Mouse (Mus musculus) cerebellum, adult 11-12 months (tissue): ENCODE results near the gene 6430531B16Rik.

Experiments used
- DNase-seq: peaks from one replicate; pipeline ENCODE4 v3.0.0; 2022

Gene 6430531B16Rik

GRCm38 (mm10) chr7:139970216-139970919 is 8.2 kb downstream of the 6430531B16Rik start:
- DNase-seq, result no peak

DNA sequence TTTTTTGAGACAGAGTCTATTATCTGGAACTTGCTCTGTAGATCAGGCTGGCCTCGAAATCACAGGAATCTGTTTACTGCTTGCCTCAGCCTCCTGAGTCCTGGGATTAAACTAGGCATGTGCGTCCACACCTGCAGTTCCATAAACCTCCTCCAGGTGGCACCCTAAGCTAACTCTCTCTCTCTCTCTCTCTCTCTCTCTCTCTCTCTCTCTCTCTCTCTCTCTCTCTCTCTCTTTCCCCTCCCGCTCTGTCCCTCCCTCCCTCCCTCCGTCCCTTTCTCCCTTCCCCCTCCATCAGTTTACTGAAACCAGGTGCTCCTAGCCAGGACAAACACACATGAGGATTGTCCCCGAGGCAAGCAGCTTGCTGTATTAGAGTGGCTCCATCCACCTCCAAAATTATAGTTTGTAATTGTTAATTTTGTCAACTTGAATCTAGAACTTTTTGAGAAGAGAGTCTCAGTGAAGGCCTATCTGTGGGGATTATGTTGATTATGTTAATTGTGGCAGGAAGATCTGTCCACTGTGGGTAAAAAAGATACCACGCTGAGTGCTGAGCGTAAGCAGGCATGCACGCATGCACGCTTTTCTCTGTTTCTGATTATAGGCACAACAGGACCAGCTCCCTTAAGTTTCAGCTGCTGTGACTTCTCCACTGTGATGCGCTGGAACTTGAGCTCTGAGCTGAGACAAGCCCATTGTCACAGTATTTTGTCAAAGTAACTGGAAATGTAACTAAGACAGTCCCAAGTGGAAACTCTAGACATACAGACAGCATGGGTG is 9.0 kb downstream of the 6430531B16Rik start:
- DNase-seq, result peak; percentile 68

DNA sequence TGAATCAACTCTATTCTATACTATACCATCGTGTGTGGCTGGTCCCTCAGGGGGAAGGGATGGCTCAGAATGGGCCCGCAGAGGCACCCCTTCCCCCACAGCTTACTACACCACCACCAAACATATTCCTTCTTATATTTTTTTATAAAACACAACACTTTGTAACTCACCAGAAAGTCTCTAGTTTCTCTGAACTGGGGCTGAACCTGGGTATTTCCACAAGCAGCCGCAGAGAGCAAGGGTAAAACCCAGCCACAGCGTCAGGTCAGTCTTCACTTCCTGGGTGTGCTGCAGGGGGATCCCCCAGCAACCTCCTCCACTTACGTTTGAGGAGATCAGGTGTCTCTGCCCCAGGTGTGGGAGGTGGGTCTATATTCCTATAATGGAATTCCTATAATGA is 10.1 kb downstream of the 6430531B16Rik start:
- no peak for DNase-seq

DNA sequence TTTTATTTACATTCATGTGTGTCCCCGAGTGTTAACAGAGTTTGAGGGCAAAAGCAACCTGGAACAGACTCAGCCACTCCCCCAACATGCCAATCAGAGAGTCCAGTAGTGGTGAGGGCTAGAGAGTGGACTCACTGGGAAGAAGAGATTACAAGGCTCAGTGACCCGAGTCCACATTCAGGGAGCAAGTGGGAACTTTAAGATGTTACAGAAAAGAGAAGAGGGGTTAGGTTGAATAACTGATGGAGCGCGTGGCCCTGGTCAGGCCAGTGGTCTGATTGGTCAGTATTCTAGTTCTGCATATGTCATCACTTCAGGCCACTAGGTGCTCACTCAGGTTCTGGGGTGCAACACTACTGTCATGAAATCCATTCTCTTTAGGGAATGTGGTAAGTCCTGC is 11.4 kb downstream of the 6430531B16Rik start:
- DNase-seq, result no peak

- no peak for DNase-seq
These were observed 14.7 kb downstream of the 6430531B16Rik start for GRCm38 (mm10) chr7:139963814-139964213.

DNA sequence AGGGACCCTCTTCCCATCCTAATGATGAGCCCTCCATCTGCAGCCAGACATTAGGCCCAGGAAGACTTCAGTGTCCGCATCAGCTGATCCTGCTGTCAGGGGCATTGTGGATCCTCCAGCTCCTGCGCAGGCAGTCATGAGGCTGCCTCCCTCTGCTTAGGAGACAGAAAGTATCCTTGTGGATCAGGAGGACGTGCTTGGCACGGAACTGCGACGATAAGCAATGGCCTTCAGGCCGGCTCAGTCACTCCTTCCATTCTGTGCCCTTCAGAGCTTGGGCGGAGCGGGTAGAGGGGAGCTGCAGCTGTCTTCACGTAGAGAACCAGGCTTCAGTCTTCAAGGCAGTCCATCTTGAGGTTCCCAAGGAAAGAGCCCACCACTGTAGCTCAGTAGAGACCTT is 17.4 kb downstream of the 6430531B16Rik start:
- DNase-seq, result no peak

DNA sequence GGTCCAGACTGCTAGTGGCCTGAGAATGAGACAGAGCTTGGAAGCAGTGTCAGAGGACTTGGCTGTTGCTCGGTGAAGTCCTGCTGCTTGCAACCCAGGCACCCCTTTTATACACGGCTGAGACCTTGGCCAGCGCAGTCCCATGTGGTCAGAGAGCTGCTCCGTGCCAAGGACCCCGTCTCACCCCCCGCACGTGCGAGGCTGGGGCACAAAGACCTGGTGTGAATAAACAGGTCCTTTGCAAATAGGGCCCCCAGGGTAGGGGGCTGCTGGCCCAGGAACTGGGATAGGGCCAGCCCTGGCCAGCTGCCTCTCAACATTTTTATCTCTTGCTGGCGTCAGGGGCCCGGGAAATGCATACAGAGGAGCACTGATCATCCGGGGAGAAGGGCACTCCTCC is 20.6 kb downstream of the 6430531B16Rik start:
- no peak for DNase-seq

- DNase-seq, result no peak
These were observed 21.1 kb downstream of the 6430531B16Rik start for GRCm38 (mm10) chr7:139957437-139957836.

DNA sequence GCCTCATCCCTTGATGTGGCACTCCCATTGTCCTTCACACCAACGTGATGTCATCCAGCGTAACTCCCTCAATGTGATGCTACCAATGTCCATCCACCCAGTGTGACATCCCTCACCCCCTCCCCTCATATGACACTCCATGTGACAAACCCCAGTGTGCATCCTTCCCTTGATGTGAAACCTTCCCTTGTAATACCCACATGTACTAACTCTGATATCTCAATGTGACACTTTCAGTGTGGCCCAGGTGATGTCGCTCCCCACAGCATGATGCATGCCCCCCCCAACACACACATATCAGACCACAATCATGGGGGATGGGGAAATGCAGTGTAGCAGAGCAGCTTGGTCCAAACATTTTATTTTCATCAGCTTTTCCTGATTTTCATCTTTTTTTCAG is 21.9 kb downstream of the 6430531B16Rik start:
- no peak for DNase-seq

DNA sequence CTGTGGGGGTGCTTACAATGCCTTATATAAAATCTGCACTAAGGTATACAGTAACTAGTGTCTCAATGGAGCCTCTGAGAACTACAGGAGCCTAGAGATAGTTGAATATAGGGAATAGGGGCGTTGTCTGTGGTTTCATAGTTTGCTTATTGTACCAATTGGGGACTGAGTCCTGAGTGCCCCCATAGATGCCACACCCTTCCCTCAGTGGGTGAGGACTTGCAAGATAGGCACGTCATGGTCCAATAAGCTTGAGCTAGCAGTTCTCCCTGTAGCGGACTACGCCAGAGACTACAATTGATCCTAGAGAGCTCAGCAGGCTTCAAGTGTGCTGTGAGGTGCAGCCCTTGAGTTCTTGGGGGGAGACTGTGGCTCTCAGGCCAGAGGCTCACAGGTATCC is 23.1 kb downstream of the 6430531B16Rik start:
- DNase-seq, result no peak

- no peak for DNase-seq
These were observed 26.4 kb downstream of the 6430531B16Rik start for GRCm38 (mm10) chr7:139951991-139952633.

DNA sequence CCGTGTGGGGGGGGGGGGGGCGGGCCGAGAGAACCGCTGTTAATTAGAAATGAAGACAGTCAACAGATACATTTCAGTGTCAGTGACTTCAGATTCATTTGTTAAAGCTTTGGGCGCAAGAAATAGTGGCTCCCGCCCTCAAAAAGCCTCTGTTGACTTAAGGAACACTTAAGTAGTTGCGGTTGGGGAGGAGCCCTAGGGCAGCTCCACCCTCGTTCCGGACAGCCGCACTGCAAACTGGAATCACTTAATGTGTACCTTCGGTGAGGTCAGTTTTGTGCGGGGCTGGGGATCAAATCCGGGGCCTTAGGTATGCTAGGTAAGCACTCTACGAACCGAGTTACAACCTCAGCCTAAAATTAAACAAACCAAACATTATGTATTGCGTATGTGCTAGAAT is 27.5 kb downstream of the 6430531B16Rik start:
- DNase-seq, result no peak

GRCm38 (mm10) chr7:139950283-139950971 is 28.1 kb downstream of the 6430531B16Rik start:
- no peak for DNase-seq

- no peak for DNase-seq
These were observed 28.7 kb downstream of the 6430531B16Rik start for GRCm38 (mm10) chr7:139949893-139950282.

GRCm38 (mm10) chr7:139946032-139946431 is 32.5 kb downstream of the 6430531B16Rik start:
- DNase-seq, result no peak

GRCm38 (mm10) chr7:139945516-139945915 is 33.0 kb downstream of the 6430531B16Rik start:
- DNase-seq, result no peak

DNA sequence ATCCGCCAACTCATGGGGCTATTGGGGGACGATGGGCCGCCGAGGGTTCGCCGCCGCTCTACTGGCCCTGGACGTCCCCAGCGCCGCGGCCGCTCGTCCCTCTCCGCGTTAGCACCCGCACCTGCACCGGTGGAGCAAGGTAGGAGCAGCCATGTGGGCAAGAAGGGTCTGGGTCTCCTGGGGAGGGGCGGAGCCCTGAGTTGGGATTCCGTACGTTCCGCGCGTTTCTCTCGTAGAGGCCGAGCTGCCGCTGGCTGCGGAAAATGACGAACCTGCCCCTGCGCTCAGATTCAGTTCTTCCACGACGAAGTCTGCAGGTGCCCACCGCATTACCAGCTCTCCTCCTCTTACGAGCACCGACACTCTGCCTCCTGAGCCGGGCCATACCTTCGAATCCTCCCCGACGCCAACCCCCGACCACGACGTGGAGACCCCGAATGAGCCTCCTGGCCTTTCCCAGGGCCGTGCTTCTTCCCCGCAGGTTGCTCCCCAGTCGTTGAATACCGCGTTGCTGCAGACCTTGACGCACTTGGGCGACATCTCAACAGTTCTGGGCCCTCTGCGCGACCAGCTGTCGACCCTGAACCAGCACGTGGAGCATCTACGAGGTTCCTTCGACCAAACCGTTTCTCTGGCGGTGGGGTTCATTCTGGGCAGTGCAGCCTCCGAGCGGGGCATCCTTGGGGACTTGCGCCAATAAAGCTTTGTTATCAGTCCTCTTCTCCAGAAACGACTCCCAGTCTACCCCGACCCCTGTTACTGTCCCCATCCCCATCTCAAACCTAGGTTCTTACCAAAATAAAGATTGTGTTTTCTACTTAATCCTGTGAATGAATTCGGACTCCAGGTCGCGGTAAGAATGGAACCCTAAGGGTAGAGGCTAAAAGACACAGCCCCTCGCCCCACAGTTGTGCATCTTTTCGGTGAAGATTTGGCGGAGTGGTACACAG is 34.0 kb downstream of the 6430531B16Rik start:
- no peak for DNase-seq

DNA sequence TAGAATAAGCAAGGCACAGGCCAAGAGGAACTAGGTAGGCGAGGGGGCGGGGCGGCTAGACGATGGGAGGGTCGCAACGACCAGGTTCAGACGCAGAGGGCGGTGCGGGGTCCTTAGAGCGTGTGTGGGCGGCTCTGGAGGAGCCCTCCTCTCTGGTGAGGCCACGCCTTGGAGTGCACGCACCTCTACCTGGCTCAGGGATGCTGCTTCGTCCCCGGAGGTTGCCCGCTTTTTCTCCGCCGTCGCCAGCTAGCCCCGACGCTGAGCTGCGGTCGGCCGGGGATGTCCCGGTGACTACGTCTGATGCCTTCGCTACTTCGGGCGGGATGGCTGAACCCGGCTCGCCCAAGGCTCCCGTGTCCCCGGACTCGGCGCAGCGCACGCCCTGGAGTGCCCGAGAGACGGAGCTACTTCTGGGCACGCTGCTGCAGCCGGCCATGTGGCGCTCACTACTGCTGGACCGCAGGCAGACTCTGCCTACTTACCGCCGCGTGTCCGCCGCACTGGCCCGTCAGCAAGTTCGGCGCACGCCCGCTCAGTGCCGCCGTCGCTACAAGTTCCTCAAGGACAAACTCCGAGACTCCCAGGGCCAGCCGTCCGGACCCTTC is 34.8 kb downstream of the 6430531B16Rik start, which contains the start of gene Utf1:
Utf1 (plus strand) TSS at position 116 of the 608 bp plus-strand sequence.
- no peak for DNase-seq

DNA sequence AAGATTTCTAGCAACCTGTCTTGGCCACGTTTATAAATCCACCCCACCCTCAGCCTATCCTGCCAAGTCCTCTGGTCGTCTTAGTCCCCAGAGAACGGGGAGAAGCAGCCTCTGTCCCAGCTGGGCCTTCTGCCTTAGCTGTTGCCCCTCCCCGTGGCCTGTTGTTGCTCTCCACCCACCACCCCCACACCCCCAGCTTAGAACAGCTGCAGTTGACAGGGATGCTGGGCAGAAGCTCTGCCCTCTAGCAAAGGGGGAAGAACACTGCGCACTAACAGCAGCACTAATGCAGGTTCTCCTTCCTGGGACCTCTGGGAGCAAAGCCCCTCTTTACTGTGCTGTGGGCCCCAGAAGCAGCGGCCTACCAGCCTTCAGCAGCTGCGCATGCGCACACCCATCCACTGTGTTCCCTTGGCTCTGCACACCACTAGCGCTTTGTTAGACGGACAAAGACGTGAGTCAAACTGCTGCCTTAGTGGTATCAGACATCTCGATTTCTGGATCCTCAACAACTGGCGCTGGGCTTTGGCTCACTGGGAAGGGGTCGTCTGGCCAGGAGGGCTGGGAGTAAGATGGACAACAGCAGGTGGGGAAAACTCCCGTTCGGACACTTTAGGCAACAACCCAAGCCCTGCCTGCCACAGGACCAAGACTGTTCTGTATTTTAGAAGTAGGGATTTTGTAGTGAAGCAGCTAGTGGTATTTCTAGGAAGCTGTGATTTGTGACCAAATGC is 37.9 kb downstream of the 6430531B16Rik start:
- DNase-seq, result no peak

DNA sequence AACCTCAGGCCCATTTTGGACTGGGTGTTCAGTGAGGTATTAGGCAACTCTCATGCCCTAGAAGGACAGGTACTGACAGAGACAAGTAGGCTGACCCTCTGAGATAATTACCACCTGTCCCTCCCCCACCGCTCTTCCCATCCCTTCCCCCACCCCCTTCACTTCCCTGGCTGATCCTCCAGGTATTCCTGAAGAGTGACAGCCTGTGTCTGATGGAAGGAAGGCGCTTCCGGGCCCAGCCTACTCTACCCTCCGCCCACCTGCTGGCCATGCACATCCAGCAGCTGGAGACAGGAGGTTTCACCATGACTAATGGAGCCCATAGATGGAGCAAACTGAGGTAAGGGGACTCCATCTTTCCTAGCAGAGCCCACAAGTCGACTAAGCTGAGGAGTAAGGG is 40.7 kb downstream of the 6430531B16Rik start:
- DNase-seq, result no peak

DNA sequence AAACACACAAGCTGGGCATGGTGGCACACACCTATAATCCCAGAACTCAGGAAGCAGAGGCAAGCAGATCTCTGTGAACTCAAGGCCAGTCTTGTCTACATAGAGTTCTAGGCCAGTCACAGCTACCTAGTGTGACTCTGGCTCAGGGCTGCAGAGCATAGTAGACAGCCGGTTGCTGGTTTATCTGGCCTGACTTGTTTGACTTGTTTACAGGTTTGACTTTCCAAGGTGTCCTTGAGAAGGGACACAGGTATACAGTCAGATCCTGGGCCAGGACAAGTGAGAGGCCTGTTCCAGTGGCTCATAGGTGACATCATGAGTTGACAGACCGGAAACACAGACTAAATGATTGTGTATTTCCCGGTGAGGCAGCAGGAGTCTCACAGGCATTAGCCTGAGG is 41.4 kb downstream of the 6430531B16Rik start:
- DNase-seq, result no peak
